Mouse (Mus musculus) CH12.LX (cell line): Measurements from ENCODE around the gene Glt1d1. TPM values are rescaled to one million over a fixed set of nuclear protein-coding genes. Genes with fewer than 3 reads are reported as not detected.

Experiments used
- DNase-seq: peaks from one replicate; pipeline ENCODE4 v3.0.0-alpha.2; 2013; ENCODE audit errors: extremely low read depth
- H3K27ac ChIP-seq: 2 replicates; pipeline ENCODE4 v1.5.1; 2012; ENCODE audit warnings: low read depth, mild to moderate bottlenecking, control low read depth, moderate library complexity; ENCODE audit not compliant: insufficient read depth
- H3K27me3 ChIP-seq: replicated peaks from 2 replicates; pipeline ENCODE3; 2012; ENCODE audit warnings: inconsistent platforms
- H3K36me3 ChIP-seq, 2 experiments: replicated peaks in 1 of 2; 2 replicates each; pipeline versions ENCODE3 to v1.6.1; 2012; ENCODE audit warnings: inconsistent platforms in 1 of 2, low read length in 1 of 2, mild to moderate bottlenecking in 1 of 2, mixed read lengths in 1 of 2, moderate library complexity in 1 of 2; ENCODE audit not compliant: control insufficient read depth in 1 of 2, insufficient read depth in 1 of 2
- H3K4me1 ChIP-seq, 2 experiments: 2 replicates each; pipeline ENCODE4 v1.6.1; 2012; ENCODE audit warnings: inconsistent platforms in 1 of 2, moderate library complexity in 1 of 2; ENCODE audit not compliant: insufficient read depth in 2 of 2, control insufficient read depth in 1 of 2
- H3K4me2 ChIP-seq: 2 replicates; pipeline ENCODE4 v1.6.1; 2012; ENCODE audit warnings: low read depth, mild to moderate bottlenecking, control low read depth; ENCODE audit not compliant: poor library complexity, insufficient read depth, severe bottlenecking
- H3K4me3 ChIP-seq, 3 experiments: fragments of 150-350 bp in 1 of 3; sonication (generic) in 1 of 3; replicated peaks in 1 of 3; 2 replicates each; pipeline versions ENCODE3 to v1.5.1; 2011 to 2012; ENCODE audit warnings: low read depth in 2 of 3, low read length in 2 of 3, mild to moderate bottlenecking in 2 of 3, moderate library complexity in 2 of 3, control low read depth in 1 of 3, improper control_type of control experiment in 1 of 3, inconsistent platforms in 1 of 3, mixed read lengths in 1 of 3; ENCODE audit not compliant: poor library complexity in 1 of 3
- H3K79me2 ChIP-seq: replicated peaks from 2 replicates; pipeline ENCODE4 v1.6.1; 2012; ENCODE audit warnings: mild to moderate bottlenecking, moderate library complexity; ENCODE audit not compliant: control insufficient read depth, poor library complexity, insufficient read depth, severe bottlenecking; ENCODE audit errors: extremely low read depth
- H3K9ac ChIP-seq: 2 replicates; pipeline ENCODE4 v1.6.1; 2012; ENCODE audit warnings: low read depth, mild to moderate bottlenecking, control low read depth, moderate library complexity; ENCODE audit not compliant: insufficient read depth
- H3K9me3 ChIP-seq: replicated peaks from 2 replicates; pipeline ENCODE3; 2012; ENCODE audit warnings: low read length, inconsistent platforms, mixed read lengths
- BHLHE40 ChIP-seq: IDR thresholded peaks from 2 replicates; pipeline ENCODE4 v1.6.1; 2011; ENCODE audit warnings: mild to moderate bottlenecking, low read depth, low read length, improper control_type of control experiment
- CHD1 ChIP-seq: IDR thresholded peaks from 2 replicates; pipeline ENCODE4 v1.6.1; 2012; ENCODE audit warnings: low read depth, low read length, improper control_type of control experiment, inconsistent platforms
- CHD2 ChIP-seq: IDR thresholded peaks from 2 replicates; pipeline ENCODE4 v1.6.1; 2011; ENCODE audit warnings: low read length, improper control_type of control experiment
- ELF1 ChIP-seq: IDR thresholded peaks from 2 replicates; pipeline ENCODE4 v1.6.1; 2014; ENCODE audit warnings: low read depth, mild to moderate bottlenecking, inconsistent platforms, low read length, improper control_type of control experiment
- EP300 ChIP-seq: IDR thresholded peaks from 2 replicates; pipeline ENCODE4 v1.6.1; 2011; ENCODE audit warnings: low read length, improper control_type of control experiment
- ETS1 ChIP-seq: conservative IDR thresholded peaks from 2 replicates; pipeline ENCODE4 v1.6.1; 2012; ENCODE audit warnings: low read depth, mild to moderate bottlenecking, inconsistent platforms, low read length, improper control_type of control experiment, moderate library complexity
- GABPA ChIP-seq: IDR thresholded peaks from 2 replicates; pipeline ENCODE4 v1.6.1; 2012; ENCODE audit warnings: low read depth, low read length, improper control_type of control experiment, inconsistent platforms; ENCODE audit not compliant: insufficient replicate concordance
- HCFC1 ChIP-seq: IDR thresholded peaks from 2 replicates; pipeline ENCODE4 v1.6.1; 2012; ENCODE audit warnings: low read depth, mild to moderate bottlenecking, inconsistent platforms, low read length, improper control_type of control experiment
- IRF4 ChIP-seq: IDR thresholded peaks from 2 replicates; pipeline ENCODE4 v1.6.1; 2014; ENCODE audit warnings: low read depth, mild to moderate bottlenecking, inconsistent platforms, low read length, improper control_type of control experiment
- JUND ChIP-seq: conservative IDR thresholded peaks from 2 replicates; pipeline ENCODE4 v1.6.1; 2011; ENCODE audit warnings: low read depth, low read length, improper control_type of control experiment
- KAT2A ChIP-seq: IDR thresholded peaks from 2 replicates; pipeline ENCODE4 v1.6.1; 2012; ENCODE audit warnings: low read length, improper control_type of control experiment, inconsistent platforms; ENCODE audit not compliant: insufficient replicate concordance
- MAFK ChIP-seq: IDR thresholded peaks from 2 replicates; pipeline ENCODE4 v1.6.1; 2011; ENCODE audit warnings: low read length, improper control_type of control experiment; ENCODE audit not compliant: insufficient replicate concordance
- MAX ChIP-seq: IDR thresholded peaks from 2 replicates; pipeline ENCODE4 v1.6.1; 2011; ENCODE audit warnings: low read length, improper control_type of control experiment
- MAZ ChIP-seq: IDR thresholded peaks from 2 replicates; pipeline ENCODE4 v1.6.1; 2012; ENCODE audit warnings: low read depth, mild to moderate bottlenecking, inconsistent platforms, low read length, improper control_type of control experiment, moderate library complexity
- MEF2A ChIP-seq: IDR thresholded peaks from 2 replicates; pipeline ENCODE4 v1.6.1; 2014; ENCODE audit warnings: low read depth, mild to moderate bottlenecking, inconsistent platforms, low read length, improper control_type of control experiment, borderline replicate concordance
- MXI1 ChIP-seq: IDR thresholded peaks from 2 replicates; pipeline ENCODE4 v1.6.1; 2011; ENCODE audit warnings: mild to moderate bottlenecking, low read depth, low read length, improper control_type of control experiment
- MYC ChIP-seq: IDR thresholded peaks from 2 replicates; pipeline ENCODE4 v1.6.1; 2011; ENCODE audit warnings: low read depth, mild to moderate bottlenecking, improper control_type of control experiment, low read length
- NRF1 ChIP-seq: IDR thresholded peaks from 2 replicates; pipeline ENCODE4 v1.6.1; 2014; ENCODE audit warnings: low read depth, mild to moderate bottlenecking, inconsistent platforms, low read length, improper control_type of control experiment, moderate library complexity
- PAX5 ChIP-seq: IDR thresholded peaks from 2 replicates; pipeline ENCODE4 v1.6.1; 2012; ENCODE audit warnings: low read length, inconsistent platforms, mixed read lengths
- POLR2A ChIP-seq: IDR thresholded peaks from 2 replicates; pipeline ENCODE4 v1.6.1; 2011; ENCODE audit warnings: low read depth, mild to moderate bottlenecking, improper control_type of control experiment, low read length
- RAD21 ChIP-seq: IDR thresholded peaks from 2 replicates; pipeline ENCODE4 v1.6.1; 2011; ENCODE audit warnings: low read depth, mild to moderate bottlenecking, low read length, improper control_type of control experiment, moderate library complexity
- RCOR1 ChIP-seq: conservative IDR thresholded peaks from 2 replicates; pipeline ENCODE4 v1.6.1; 2012; ENCODE audit warnings: low read depth, mild to moderate bottlenecking, inconsistent platforms, low read length, improper control_type of control experiment
- SIN3A ChIP-seq: IDR thresholded peaks from 2 replicates; pipeline ENCODE4 v1.6.1; 2012; ENCODE audit warnings: low read length, improper control_type of control experiment, inconsistent platforms
- TBP ChIP-seq: conservative IDR thresholded peaks from 2 replicates; pipeline ENCODE4 v1.6.1; 2011; ENCODE audit warnings: low read depth, low read length, improper control_type of control experiment
- TCF12 ChIP-seq: IDR thresholded peaks from 2 replicates; pipeline ENCODE4 v1.6.1; 2014; ENCODE audit warnings: low read depth, mild to moderate bottlenecking, inconsistent platforms, low read length, improper control_type of control experiment
- UBTF ChIP-seq: IDR thresholded peaks from 2 replicates; pipeline ENCODE4 v1.6.1; 2012; ENCODE audit warnings: low read depth, mild to moderate bottlenecking, inconsistent platforms, low read length, improper control_type of control experiment, moderate library complexity
- ZC3H11A ChIP-seq: IDR thresholded peaks from 2 replicates; pipeline ENCODE4 v1.6.1; 2012; ENCODE audit warnings: low read depth, mild to moderate bottlenecking, inconsistent platforms, low read length, improper control_type of control experiment
- ZKSCAN1 ChIP-seq: IDR thresholded peaks from 2 replicates; pipeline ENCODE4 v1.6.1; 2012; ENCODE audit warnings: low read depth, inconsistent platforms, low read length, improper control_type of control experiment, borderline replicate concordance
- ZMIZ1 ChIP-seq: IDR thresholded peaks from 2 replicates; pipeline ENCODE4 v1.6.1; 2012; ENCODE audit warnings: low read depth, mild to moderate bottlenecking, inconsistent platforms, low read length, improper control_type of control experiment
- ZNF384 ChIP-seq: IDR thresholded peaks from 2 replicates; pipeline ENCODE4 v1.6.1; 2012; ENCODE audit warnings: low read depth, low read length, improper control_type of control experiment, inconsistent platforms
- dilution Hi-C: fragments of 300-500 bp; cut with MboI; formaldehyde crosslinking; loops from 2 replicates; pipeline ENCODE4 v1.14.3; 2020; ENCODE audit warnings: low sequenced_read_pairs; ENCODE audit not compliant: extremely low pct_unique_long_range_greater_than_20kb, extremely low pct_ligation_motif_present
- in situ Hi-C: fragments of 300-500 bp; cut with MboI; formaldehyde crosslinking; loops from 3 replicates; pipeline ENCODE4 v1.14.3; 2019; ENCODE audit warnings: low sequenced_read_pairs, low pct_ligation_motif_present, low pct_unique_long_range_greater_than_20kb, mixed read lengths
- polyA plus RNA-seq: library from polyadenylated mRNA; unstranded; fragments of >175 nt; gene quantifications from 2 replicates; pipeline ENCODE4 v1.2.1, GENCODE M21; 2012; ENCODE audit warnings: low read depth; ENCODE audit not compliant: insufficient read length
- total RNA-seq, 2 experiments: library from RNA; depleted of rRNA; stranded (reverse); fragments of 300-350 nt in 1 of 2; fragments of >200 nt in 1 of 2; gene quantifications; 2 replicates each; pipeline ENCODE4 v1.2.3; 2012 to 2014

The Glt1d1 gene
- total and polyA plus RNA-seq, 3 experiments = 0.21 to 0.25 TPM; not detected in 1

DNA sequence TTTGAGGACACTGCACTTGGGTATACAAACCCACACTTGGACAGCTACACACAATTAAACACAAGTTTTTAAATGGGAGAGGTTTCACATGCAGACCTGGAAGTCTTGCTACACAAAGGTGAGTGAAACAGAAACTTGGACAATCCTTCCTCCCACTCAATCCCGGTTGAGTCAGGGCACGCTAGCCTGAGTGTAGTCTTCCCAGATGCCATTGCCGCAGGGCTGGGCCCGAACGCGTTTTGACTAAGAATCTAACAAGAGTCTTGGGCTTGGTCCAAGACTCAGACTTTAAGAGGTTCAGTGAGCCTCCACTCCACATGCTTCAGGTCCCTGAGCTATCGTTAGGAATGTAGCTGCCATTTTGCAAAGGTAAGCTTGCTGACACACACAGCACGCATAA lies 11.7 kb upstream of the Glt1d1 start:
- in situ Hi-C loops (loop anchor here (25.0 kb wide), 1 partner anchor 1392 kb away; the partner anchor contains the start of genes Ran and Stx2), dilution Hi-C loops (no loop called here)
- no peaks in the 10 kb centered on the region for H3K36me3 ChIP-seq
- no peak overlapping the region for H3K9ac ChIP-seq
- no peaks in the 10 kb centered on the region for H3K9me3 ChIP-seq
- no peak overlapping the region for H3K4me2 ChIP-seq
- H3K79me2 ChIP-seq = peaks cover 15% of the 10 kb centered on the region
- H3K27ac ChIP-seq = no peak overlapping the region
- no peaks in the 10 kb centered on the region for H3K27me3 ChIP-seq
- no peak overlapping the region for H3K4me3 ChIP-seq
- no peak for DNase-seq
- TF ChIP-seq NRF1 (no peak), RCOR1 (no peak), CHD1 (no peak), RAD21 (no peak), EP300 (no peak), ZC3H11A (no peak), SIN3A (no peak), MAFK (no peak), ZMIZ1 (no peak), POLR2A (no peak), UBTF (no peak), PAX5 (no peak), MEF2A (no peak), ETS1 (no peak)
- TF ChIP-seq, all 38 proteins: peak for 0
- peaks cover 7 to 51% of the 10 kb centered on the region in 2 experiments for H3K4me1 ChIP-seq

DNA sequence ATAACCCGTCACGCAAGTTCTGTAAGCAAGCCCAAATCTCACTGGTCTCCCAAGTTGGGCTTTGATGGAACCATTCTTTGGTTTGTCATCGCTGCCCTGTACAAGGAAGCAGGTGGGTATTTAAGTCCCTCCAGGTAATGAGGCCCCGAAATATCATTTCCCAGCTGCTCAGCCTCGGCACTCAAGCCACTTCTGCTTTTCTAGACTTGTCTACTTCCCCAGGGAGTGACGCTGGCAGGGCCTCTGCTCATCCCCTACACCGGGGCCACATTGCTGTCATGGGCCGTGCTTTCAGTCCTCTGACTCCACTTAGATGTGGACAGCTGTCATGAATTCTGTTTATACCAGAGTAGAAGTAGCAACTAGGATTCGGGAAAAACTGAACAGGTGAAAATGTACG lies 11.0 kb upstream of the Glt1d1 start:
- Histone ChIP-seq H3K36me3 (no peaks in the 10 kb centered on the region), H3K27ac (peak overlapping the region; percentile 59), H3K79me2 (peaks cover 8% of the 10 kb centered on the region), H3K9ac (peak overlapping the region; percentile 1; the same call in 1 of the 2 replicates), H3K4me2 (peak overlapping the region; percentile 75), H3K4me3 (peak overlapping the region in 1 of 3 experiments; percentile 20), H3K27me3 (no peaks in the 10 kb centered on the region), H3K9me3 (no peaks in the 10 kb centered on the region), H3K4me1 (peaks cover 7 to 51% of the 10 kb centered on the region in 2 experiments)
- dilution Hi-C loops = no loop called here
- peak; percentile 93 for DNase-seq
- in situ Hi-C loops = loop anchor here (25.0 kb wide), 1 partner anchor 1391 kb away; the partner anchor contains the start of genes Ran and Stx2
- TF ChIP-seq GABPA (no peak), KAT2A (0 out of 2 replicates have a peak, but pooled peaks have one; percentile 58), ETS1 (peak; percentile 86), TBP (peak; percentile 88), HCFC1 (peak; percentile 44; the same call in 1 of the 2 replicates), MYC (peak; percentile 53; the same call in 1 of the 2 replicates), PAX5 (no peak), ZC3H11A (no peak), POLR2A (peak; percentile 42; the same call in 1 of the 2 replicates), CHD1 (no peak), TCF12 (peak; percentile 93), SIN3A (peak; percentile 83), ELF1 (peak; percentile 54), MXI1 (peak; percentile 78), MEF2A (peak; percentile 88), BHLHE40 (peak; percentile 69), JUND (no peak), CHD2 (peak; percentile 51; the same call in 1 of the 2 replicates), RAD21 (no peak; the same call in 1 of the 2 replicates), EP300 (peak; percentile 87), ZNF384 (no peak), MAZ (0 out of 2 replicates have a peak, but pooled peaks have one; percentile 36), UBTF (peak; percentile 95), RCOR1 (0 out of 2 replicates have a peak, but pooled peaks have one; percentile 36), MAX (0 out of 2 replicates have a peak, but pooled peaks have one; percentile 52), IRF4 (peak; percentile 78), ZKSCAN1 (no peak)
